Mouse (Mus musculus) T-helper 1 cell (primary cell): ENCODE measurements around the gene BC049762.

Source experiments
- in situ Hi-C: fragments of 300-600 bp; cut with MboI, MseI; formaldehyde crosslinking; loops from one replicate; pipeline ENCODE4 v1.15.1; 2025; ENCODE audit warnings: high pct_unique_total_duplicates

Gene BC049762

GRCm38 (mm10) chr11:51262342-51263285 lies at the start of gene BC049762:
BC049762 (minus strand) TSS chr11:51263046.
- in situ Hi-C loops: loop anchor here (10.0 to 25.0 kb wide), 2 partner anchors 425 to 702 kb away; partner anchors contain the start of genes 0610009B22Rik and Cdkn2aipnl

GRCm38 (mm10) chr11:51311846-51312245 lies 49.0 kb upstream of the BC049762 start:
- in situ Hi-C loops: no loop called here

GRCm38 (mm10) chr11:51308306-51308705 lies 45.5 kb upstream of the BC049762 start:
- in situ Hi-C loops: no loop called here

- in situ Hi-C loops: no loop called here
Measured at GRCm38 (mm10) chr11:51303981-51304553, 41.2 kb upstream of the BC049762 start.

GRCm38 (mm10) chr11:51302396-51302795 lies 39.5 kb upstream of the BC049762 start:
- in situ Hi-C loops: no loop called here

- in situ Hi-C loops: no loop called here
Measured at GRCm38 (mm10) chr11:51298691-51299090, 35.8 kb upstream of the BC049762 start.

- in situ Hi-C loops: no loop called here
Measured at GRCm38 (mm10) chr11:51295742-51296141, 32.9 kb upstream of the BC049762 start.

GRCm38 (mm10) chr11:51293956-51294530 lies 31.2 kb upstream of the BC049762 start:
- in situ Hi-C loops: loop anchor here (5.0 kb wide), 1 partner anchor 243 kb away; no protein-coding TSS in a partner anchor

GRCm38 (mm10) chr11:51290066-51290955 lies 27.5 kb upstream of the BC049762 start:
- in situ Hi-C loops: loop anchor here (5.0 kb wide), 1 partner anchor 247 kb away; no protein-coding TSS in a partner anchor

- in situ Hi-C loops: loop anchor here (5.0 kb wide), 1 partner anchor 248 kb away; no protein-coding TSS in a partner anchor
Measured at GRCm38 (mm10) chr11:51289564-51290041, 26.8 kb upstream of the BC049762 start, which contains the start of gene Col23a1. Col23a1 (plus strand) TSS chr11:51289920.

- in situ Hi-C loops: loop anchor here (25.0 kb wide), 1 partner anchor 413 kb away; the partner anchor contains the start of gene 0610009B22Rik
Measured at GRCm38 (mm10) chr11:51274418-51274817, 11.6 kb upstream of the BC049762 start.

GRCm38 (mm10) chr11:51265326-51265725 lies 2.5 kb upstream of the BC049762 start:
- in situ Hi-C loops: loop anchor here (10.0 to 25.0 kb wide), 2 partner anchors 422 to 699 kb away; partner anchors contain the start of genes 0610009B22Rik and Cdkn2aipnl

GRCm38 (mm10) chr11:51264352-51264751 lies 1.5 kb upstream of the BC049762 start:
- in situ Hi-C loops: loop anchor here (10.0 to 25.0 kb wide), 2 partner anchors 423 to 700 kb away; partner anchors contain the start of genes 0610009B22Rik and Cdkn2aipnl

- in situ Hi-C loops: loop anchor here (10.0 to 25.0 kb wide), 2 partner anchors 424 to 701 kb away; partner anchors contain the start of genes 0610009B22Rik and Cdkn2aipnl
Measured at GRCm38 (mm10) chr11:51263286-51263831, 513 bp upstream of the BC049762 start.

- in situ Hi-C loops: loop anchor here (10.0 to 25.0 kb wide), 2 partner anchors 426 to 703 kb away; partner anchors contain the start of genes 0610009B22Rik and Cdkn2aipnl
Measured at GRCm38 (mm10) chr11:51261680-51262219, 1.1 kb downstream of the BC049762 start, which contains the start of gene Clk4. Clk4 (plus strand) TSS chr11:51261730.

GRCm38 (mm10) chr11:51257006-51257405 lies 5.8 kb downstream of the BC049762 start:
- in situ Hi-C loops: loop anchor here (25.0 kb wide), 1 partner anchor 430 kb away; the partner anchor contains the start of gene 0610009B22Rik

GRCm38 (mm10) chr11:51242897-51243296 lies 19.9 kb downstream of the BC049762 start:
- in situ Hi-C loops: no loop called here

GRCm38 (mm10) chr11:51234626-51235025 lies 28.2 kb downstream of the BC049762 start:
- in situ Hi-C loops: no loop called here

GRCm38 (mm10) chr11:51227104-51227503 lies 35.7 kb downstream of the BC049762 start:
- in situ Hi-C loops: no loop called here
